8 mouse cellular contexts compared by ENCODE assay signal in the genomic region with DNA sequence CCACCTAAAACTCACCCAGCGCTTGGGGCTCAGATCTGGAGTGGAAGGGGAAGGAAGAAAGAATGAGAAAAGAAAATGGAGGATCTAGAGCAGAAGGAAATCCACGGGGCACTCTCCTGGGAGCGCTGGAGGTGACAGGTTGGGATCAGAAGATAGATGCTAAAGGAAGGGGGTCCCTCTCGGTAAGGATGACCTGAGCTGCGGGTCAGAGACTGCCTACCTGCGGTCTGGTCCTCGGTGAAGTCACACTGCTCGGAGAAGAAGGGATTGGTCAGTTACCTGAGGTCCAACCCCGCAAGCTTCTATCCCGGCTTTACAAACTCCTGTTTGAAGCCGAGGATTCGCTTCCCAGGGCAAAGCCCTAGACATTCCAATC. TPM values are rescaled to one million over a fixed set of nuclear protein-coding genes. Genes with fewer than 3 reads are reported as not detected.
DNase-seq lines count a peak whose midpoint lies in the region; ATAC-seq and TF ChIP-seq lines count a peak whose summit lies in the region.

No protein-coding gene starts in this region.

- peaks cover 19% of the 10 kb centered on the region for H3K4me1 ChIP-seq in heart, adult 2 months (ENCODE audit: control insufficient read depth, insufficient read depth, low read length)
- peaks cover 31% of the 10 kb centered on the region for H3K4me1 ChIP-seq in thymus, adult 2 months (replicated peaks; ENCODE audit: control insufficient read depth, insufficient read depth, low read length)
- peaks cover 32% of the 10 kb centered on the region for H3K4me1 ChIP-seq in limb, embryonic 12.5 days (replicated peaks)
- peaks cover 16% of the 10 kb centered on the region for H3K4me1 ChIP-seq in small intestine, adult 2 months (ENCODE audit: control insufficient read depth, insufficient read depth, insufficient read length, low read length)

- peak overlapping the region; percentile 99 for H3K4me3 ChIP-seq in heart, adult 2 months
- H3K4me3 ChIP-seq in thymus, adult 2 months (ENCODE audit: control insufficient read depth, insufficient read depth, low read length), result peak overlapping the region; percentile 96
- peak overlapping the region; percentile 78 for H3K4me3 ChIP-seq in limb, embryonic 12.5 days (replicated peaks)
- H3K4me3 ChIP-seq in small intestine, adult 2 months (ENCODE audit: low read depth, low read length), result peak overlapping the region; percentile 91

- TF ChIP-seq POLR2A in heart, adult 2 months (IDR thresholded peaks at IDR 0.05; ENCODE audit: insufficient read depth, low read depth, low read length), result no peak
- TF ChIP-seq POLR2A in thymus, adult 2 months (IDR thresholded peaks at IDR 0.05; ENCODE audit: control insufficient read depth, extremely low read depth, insufficient read depth, low read length, poor library complexity), result no peak
- no peak for TF ChIP-seq POLR2A in small intestine, adult 2 months (IDR thresholded peaks at IDR 0.05; ENCODE audit: low read depth, low read length)

- H3K36me3 ChIP-seq in heart, adult 2 months (ENCODE audit: control insufficient read depth, insufficient read depth, low read length), result peaks cover 11% of the 10 kb centered on the region
- peaks cover 30% of the 10 kb centered on the region for H3K36me3 ChIP-seq in thymus, adult 2 months (ENCODE audit: control insufficient read depth, insufficient read depth, low read length)
- peaks cover 37% of the 10 kb centered on the region for H3K36me3 ChIP-seq in limb, embryonic 12.5 days
- peaks cover 33% of the 10 kb centered on the region for H3K36me3 ChIP-seq in small intestine, adult 2 months (ENCODE audit: control insufficient read depth, insufficient read depth, low read length)

- intact Hi-C loops in heart, adult 2 months (cut with DNase I), result loop anchor here (2.0 to 10.0 kb wide), 3 partner anchors 33 to 399 kb away; partner anchors contain the start of genes Baz2a and Esyt1
- intact Hi-C loops in left cerebral cortex, postnatal 14 days (cut with DNase I), result loop anchor here (5.0 kb wide), 1 partner anchor 44 kb away; no protein-coding TSS in a partner anchor

- 0% methylated on average over 12 of the region's 12 CpGs for WGBS in heart, adult 2 months
- WGBS in thymus, adult 2 months, result under 1% methylated on average over 12 of the region's 12 CpGs
- WGBS in limb, embryonic 12.5 days, result 0% methylated on average over 12 of the region's 12 CpGs
- under 1% methylated on average over 12 of the region's 12 CpGs for WGBS in small intestine, adult 2 months

- DNase-seq in heart, adult 2 months, result no peak
- DNase-seq in heart, postnatal 4 days, result no peak
- no peak for DNase-seq in thymus, adult 2 months
- DNase-seq in thymus, postnatal 0 days (ENCODE audit: low spot score), result no peak
- no peak for DNase-seq in T-cell, adult 2 months (ENCODE audit: low spot score)
- DNase-seq in left cerebral cortex, postnatal 14 days (ENCODE audit: low spot score in 2 of 2), result no peak

- TF ChIP-seq CTCF in heart, adult 2 months (IDR thresholded peaks at IDR 0.05), result no peak
- TF ChIP-seq CTCF in thymus, adult 2 months (IDR thresholded peaks at IDR 0.05; ENCODE audit: borderline replicate concordance, control insufficient read depth, extremely low read depth, insufficient read depth, low read length, poor library complexity), result no peak
- TF ChIP-seq CTCF in small intestine, adult 2 months (IDR thresholded peaks at IDR 0.05; ENCODE audit: extremely low read depth, insufficient read length, insufficient replicate concordance, low read depth, low read length), result no peak

- peak overlapping the region; percentile 66 for H3K9ac ChIP-seq in heart, adult 2 months (ENCODE audit: low read depth, low read length)
- peak overlapping the region; percentile 82 for H3K9ac ChIP-seq in limb, embryonic 12.5 days (replicated peaks)

- H3K27me3 ChIP-seq in heart, adult 2 months (ENCODE audit: control insufficient read depth, insufficient read depth, low read length), result no peaks in the 10 kb centered on the region
- no peaks in the 10 kb centered on the region for H3K27me3 ChIP-seq in thymus, adult 2 months (ENCODE audit: control insufficient read depth, insufficient read depth, low read length)
- H3K27me3 ChIP-seq in limb, embryonic 12.5 days, result peaks cover 7% of the 10 kb centered on the region; the same call in 1 of the 2 replicates
- H3K27me3 ChIP-seq in small intestine, adult 2 months (ENCODE audit: control insufficient read depth, insufficient read depth, low read length), result no peaks in the 10 kb centered on the region

- peak; percentile 18 for ATAC-seq in limb, embryonic 12.5 days (ENCODE audit: insufficient number of reproducible peaks, insufficient read depth, low FRiP score, low TSS enrichment, low read depth)

- H3K79me2 ChIP-seq in heart, adult 2 months (replicated peaks; ENCODE audit: control insufficient read depth, insufficient read depth, low read length), result no peaks in the 10 kb centered on the region; the same call in 1 of the 2 replicates

- H3K9me3 ChIP-seq in limb, embryonic 12.5 days, result no peaks in the 10 kb centered on the region

- peak overlapping the region; percentile 100 for H3K27ac ChIP-seq in heart, adult 2 months
- peak overlapping the region; percentile 70 for H3K27ac ChIP-seq in thymus, adult 2 months (ENCODE audit: control insufficient read depth, insufficient read depth, low read length)
- H3K27ac ChIP-seq in limb, embryonic 12.5 days, result peak overlapping the region; percentile 96
- peak overlapping the region; percentile 97 for H3K27ac ChIP-seq in small intestine, adult 2 months (ENCODE audit: insufficient read depth, low read depth, low read length)

- H3K4me2 ChIP-seq in limb, embryonic 12.5 days, result peak overlapping the region; percentile 84

- no peak for TF ChIP-seq EP300 in heart, adult 2 months (IDR thresholded peaks at IDR 0.05; ENCODE audit: insufficient read depth, low read depth, low read length)

RNA-seq across cellular contexts. Expression of gene Myl6, which starts 0.6 kb away (rescaled TPM):
- total RNA-seq in heart, adult 2 months (2021), result 100 to 1,000 TPM; 242 to 302 TPM
- 379 and 468 TPM in 2 replicates for polyA plus RNA-seq in heart, adult 2 months (2012; rRNA removed)
- 100 to 1,000 TPM; 616 to 628 TPM for total RNA-seq in heart, postnatal 4 days (2021)
- polyA plus RNA-seq in thymus, adult 2 months (2012; rRNA removed), result 445 and 566 TPM in 2 replicates
- 963 and 1,020 TPM in 2 replicates for polyA plus RNA-seq in thymus, postnatal 0 days (2015; fragmentation: Nextera tagmentation; extraction: Ambion mirVana)
- 827 and 868 TPM in 2 replicates for polyA plus RNA-seq in limb, embryonic 12.5 days (2016; fragmentation: Nextera tagmentation; extraction: Ambion mirVana)
- polyA plus RNA-seq in small intestine, adult 2 months (2012; rRNA removed), result 492 and 749 TPM in 2 replicates
- total RNA-seq in left cerebral cortex, postnatal 14 days (2021), result 100 to 1,000 TPM; 606 to 662 TPM

RNA-seq across cellular contexts. Expression of gene Myl6b, which starts 5.2 kb away (rescaled TPM):
- total RNA-seq in heart, adult 2 months (2021), result 1 to 10 TPM; 3.5 to 3.8 TPM
- 2.9 and 4.1 TPM in 2 replicates for polyA plus RNA-seq in heart, adult 2 months (2012; rRNA removed)
- 1 to 10 TPM; 3.7 TPM for total RNA-seq in heart, postnatal 4 days (2021)
- 2.7 and 3.9 TPM in 2 replicates for polyA plus RNA-seq in thymus, adult 2 months (2012; rRNA removed)
- 3.8 and 5.2 TPM in 2 replicates for polyA plus RNA-seq in thymus, postnatal 0 days (2015; fragmentation: Nextera tagmentation; extraction: Ambion mirVana)
- 3.2 and 3.4 TPM in 2 replicates for polyA plus RNA-seq in limb, embryonic 12.5 days (2016; fragmentation: Nextera tagmentation; extraction: Ambion mirVana)
- 0.43 and 1.2 TPM in 2 replicates for polyA plus RNA-seq in small intestine, adult 2 months (2012; rRNA removed)
- total RNA-seq in left cerebral cortex, postnatal 14 days (2021), result 10 to 100 TPM; 19.1 to 21.7 TPM

RNA-seq across cellular contexts. Expression of gene Esyt1, which starts 32.4 kb away (rescaled TPM):
- total RNA-seq in heart, adult 2 months (2021), result 10 to 100 TPM; 16.4 to 17.9 TPM
- polyA plus RNA-seq in heart, adult 2 months (2012; rRNA removed), result 23.6 and 24.7 TPM in 2 replicates
- total RNA-seq in heart, postnatal 4 days (2021), result 10 to 100 TPM; 28.4 to 31.3 TPM
- 146 and 155 TPM in 2 replicates for polyA plus RNA-seq in thymus, adult 2 months (2012; rRNA removed)
- polyA plus RNA-seq in thymus, postnatal 0 days (2015; fragmentation: Nextera tagmentation; extraction: Ambion mirVana), result 43.2 and 44.6 TPM in 2 replicates
- polyA plus RNA-seq in limb, embryonic 12.5 days (2016; fragmentation: Nextera tagmentation; extraction: Ambion mirVana), result 18.5 and 19.9 TPM in 2 replicates
- polyA plus RNA-seq in small intestine, adult 2 months (2012; rRNA removed), result 20.0 and 26.3 TPM in 2 replicates
- 1 to 10 TPM; 8.1 to 9.3 TPM for total RNA-seq in left cerebral cortex, postnatal 14 days (2021)

RNA-seq across cellular contexts. Expression of gene Smarcc2, which starts 34.3 kb away (rescaled TPM):
- total RNA-seq in heart, adult 2 months (2021), result 10 to 100 TPM; 75.5 to 77.6 TPM
- 49.1 and 61.1 TPM in 2 replicates for polyA plus RNA-seq in heart, adult 2 months (2012; rRNA removed)
- 10 to 100 TPM; 97.0 to 97.3 TPM for total RNA-seq in heart, postnatal 4 days (2021)
- polyA plus RNA-seq in thymus, adult 2 months (2012; rRNA removed), result 176 and 211 TPM in 2 replicates
- 37.2 and 41.7 TPM in 2 replicates for polyA plus RNA-seq in thymus, postnatal 0 days (2015; fragmentation: Nextera tagmentation; extraction: Ambion mirVana)
- polyA plus RNA-seq in limb, embryonic 12.5 days (2016; fragmentation: Nextera tagmentation; extraction: Ambion mirVana), result 105 and 120 TPM in 2 replicates
- polyA plus RNA-seq in small intestine, adult 2 months (2012; rRNA removed), result 44.0 and 98.4 TPM in 2 replicates
- 100 to 1,000 TPM; 199 to 211 TPM for total RNA-seq in left cerebral cortex, postnatal 14 days (2021)

RNA-seq across cellular contexts. Expression of gene Zc3h10, which starts 54.3 kb away (rescaled TPM):
- total RNA-seq in heart, adult 2 months (2021), result 1 to 10 TPM; 7.5 to 7.6 TPM
- polyA plus RNA-seq in heart, adult 2 months (2012; rRNA removed), result 6.6 and 6.8 TPM in 2 replicates
- 1 to 10 TPM; 6.9 to 8.3 TPM for total RNA-seq in heart, postnatal 4 days (2021)
- polyA plus RNA-seq in thymus, adult 2 months (2012; rRNA removed), result 25.6 and 27.1 TPM in 2 replicates
- 17.8 and 18.8 TPM in 2 replicates for polyA plus RNA-seq in thymus, postnatal 0 days (2015; fragmentation: Nextera tagmentation; extraction: Ambion mirVana)
- 18.1 and 21.4 TPM in 2 replicates for polyA plus RNA-seq in limb, embryonic 12.5 days (2016; fragmentation: Nextera tagmentation; extraction: Ambion mirVana)
- 6.4 and 15.2 TPM in 2 replicates for polyA plus RNA-seq in small intestine, adult 2 months (2012; rRNA removed)
- 10 to 100 TPM; 11.4 to 12.0 TPM for total RNA-seq in left cerebral cortex, postnatal 14 days (2021)
